Mouse (Mus musculus) heart, adult 8-10 months (tissue): ENCODE measurements around the gene Ptpn14. TPM values are rescaled to one million over a fixed set of nuclear protein-coding genes. Genes with fewer than 3 reads are reported as not detected.
A peak's percentile ranks its signal among the peaks of the same experiment; 100 is the strongest.

ENCODE experiments used
- DNase-seq: peaks from one replicate; pipeline ENCODE4 v3.0.0; 2022; ENCODE audit warnings: low spot score
- total RNA-seq, 4 experiments: library from RNA; stranded (reverse); gene quantifications; 2 replicates each; pipeline ENCODE4 v1.2.4; 2022

Gene Ptpn14
- total RNA-seq, 4 experiments from 2014 or later, result 31.2 to 35.9 (median 33.9) TPM

DNA sequence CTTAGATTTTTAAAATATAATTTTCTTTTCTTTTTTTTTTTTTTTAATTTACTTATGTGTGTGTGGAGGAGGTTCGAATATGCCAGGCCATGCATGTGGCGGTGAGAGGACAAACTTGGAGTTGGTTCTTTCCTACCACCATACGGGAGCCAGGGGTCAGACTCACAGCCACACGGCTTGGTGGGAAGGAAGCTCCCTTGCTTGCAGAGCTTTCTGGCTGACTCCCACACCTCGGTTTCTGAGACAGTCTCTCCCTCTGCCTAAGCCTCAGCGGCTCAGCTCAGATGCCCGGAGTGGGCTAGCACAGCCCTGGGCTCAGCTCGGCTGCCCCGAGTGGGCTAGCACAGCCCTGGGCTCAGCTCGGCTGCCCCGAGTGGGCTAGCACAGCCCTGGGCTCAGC lies 10.5 kb upstream of the Ptpn14 start:
- DNase-seq, result no peak

DNA sequence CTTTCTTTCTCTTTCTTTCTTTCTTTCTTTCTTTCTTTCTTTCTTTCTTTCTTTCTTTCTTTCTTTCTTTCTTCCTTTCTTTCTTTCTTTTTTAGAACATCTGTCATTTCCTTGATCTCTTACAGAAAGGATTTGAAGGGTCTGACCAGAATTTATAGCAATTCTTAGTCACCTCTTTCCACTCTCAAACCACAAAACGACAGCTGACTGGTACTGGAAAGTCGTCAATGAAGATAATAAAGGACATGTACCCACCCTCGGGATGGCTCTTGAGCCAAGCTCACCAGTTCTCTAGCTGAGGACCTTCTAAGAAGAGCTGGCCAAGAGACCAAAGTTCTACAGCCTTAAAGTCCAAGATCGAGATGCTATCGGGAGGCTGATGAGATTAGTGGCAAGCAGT lies 9.5 kb upstream of the Ptpn14 start:
- no peak for DNase-seq

DNA sequence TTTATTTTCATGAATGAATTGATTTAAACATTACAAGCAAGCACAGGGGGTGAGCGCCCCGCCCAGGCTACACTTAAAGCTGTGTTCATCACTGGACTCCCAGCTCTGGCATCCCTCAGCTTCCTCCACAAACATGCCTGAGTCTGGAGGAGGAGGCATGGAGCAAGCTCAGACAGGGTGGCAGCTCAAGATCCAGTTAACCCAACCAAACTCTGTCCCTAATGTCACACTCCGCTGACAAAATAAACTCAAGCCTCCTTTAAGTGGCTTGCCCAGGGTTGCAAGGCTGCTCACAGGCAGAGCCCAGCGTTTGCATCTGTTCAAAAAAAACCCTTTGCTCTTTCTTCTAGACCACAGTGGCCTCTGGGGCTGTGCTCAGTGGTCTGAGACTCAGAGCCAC lies 1.9 kb upstream of the Ptpn14 start:
- no peak for DNase-seq

DNA sequence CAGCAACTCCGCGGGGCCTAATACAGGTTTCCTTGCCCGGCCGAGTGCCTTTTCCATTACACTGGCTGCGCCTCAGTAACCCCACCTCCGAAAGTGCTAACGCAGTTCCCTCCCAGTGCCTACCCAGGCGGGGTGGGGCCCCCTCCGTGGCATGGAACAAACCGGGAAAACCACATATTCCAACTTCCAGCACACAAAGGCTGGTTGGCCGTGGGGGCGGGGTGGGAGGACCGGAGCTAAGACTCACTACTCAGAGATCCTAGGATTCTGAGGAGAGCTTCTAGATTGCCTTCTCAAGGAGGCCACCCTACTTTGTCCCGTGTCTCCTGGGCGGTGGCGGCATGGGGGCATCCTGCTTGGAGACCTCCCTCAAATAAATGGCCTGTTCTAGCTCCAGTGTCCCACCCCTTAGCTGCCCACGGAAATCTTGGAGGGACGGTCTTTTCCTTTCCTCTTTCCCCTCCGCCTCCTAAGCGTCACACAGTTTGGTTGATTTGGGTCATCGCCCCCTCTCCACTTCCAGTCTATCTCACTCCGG lies 653 bp upstream of the Ptpn14 start:
- peak; percentile 66 for DNase-seq

DNA sequence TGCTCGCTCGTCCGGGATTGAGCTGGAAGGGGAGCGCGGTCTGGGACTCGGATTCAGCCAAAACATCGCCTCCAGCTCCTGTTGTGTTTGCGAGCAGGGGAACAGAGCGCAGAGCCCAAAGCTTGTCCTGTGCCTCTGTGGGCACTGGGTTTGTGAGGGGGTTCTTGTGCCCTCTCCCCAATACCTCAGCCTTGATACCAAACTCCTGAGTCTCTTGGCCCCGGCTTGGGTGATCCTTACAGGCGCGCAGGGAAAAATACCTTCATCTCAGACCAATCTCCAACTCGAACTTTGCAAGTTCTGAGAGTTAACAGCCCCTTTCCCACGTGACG lies 682 bp downstream of the Ptpn14 start:
- DNase-seq, result no peak

DNA sequence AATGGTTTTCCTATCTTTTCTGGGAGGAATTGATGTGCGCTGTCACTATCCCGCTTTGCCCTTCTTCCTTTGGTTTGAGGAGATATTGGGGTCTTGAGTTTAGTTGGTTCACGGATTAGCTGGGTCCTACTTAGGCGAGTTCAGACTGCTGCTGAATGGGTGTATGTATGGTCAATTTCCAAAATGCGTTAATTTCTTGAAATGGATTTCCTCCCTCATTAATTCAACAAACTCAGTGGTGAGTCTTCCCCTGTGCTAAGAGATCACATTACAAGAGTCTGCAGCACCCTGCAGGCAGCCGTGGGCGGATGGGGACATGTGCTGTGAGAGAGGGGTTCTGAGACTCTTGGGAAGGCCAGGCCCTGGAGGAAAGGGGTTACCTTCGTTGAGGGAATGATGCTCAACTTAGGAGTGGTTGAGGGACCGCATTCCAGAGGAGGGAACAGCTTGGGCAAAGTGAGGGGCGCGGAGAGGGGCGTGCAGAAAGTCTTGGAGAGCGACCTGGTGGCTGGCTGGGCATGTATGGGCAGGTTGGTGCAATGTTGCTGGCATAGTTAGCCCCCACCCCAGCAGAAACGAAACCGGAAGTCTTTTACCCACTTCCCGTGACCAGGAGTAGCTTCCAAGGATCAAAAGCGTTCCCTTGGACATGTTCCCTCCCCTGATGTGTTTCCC lies 1.2 kb downstream of the Ptpn14 start:
- no peak for DNase-seq

DNA sequence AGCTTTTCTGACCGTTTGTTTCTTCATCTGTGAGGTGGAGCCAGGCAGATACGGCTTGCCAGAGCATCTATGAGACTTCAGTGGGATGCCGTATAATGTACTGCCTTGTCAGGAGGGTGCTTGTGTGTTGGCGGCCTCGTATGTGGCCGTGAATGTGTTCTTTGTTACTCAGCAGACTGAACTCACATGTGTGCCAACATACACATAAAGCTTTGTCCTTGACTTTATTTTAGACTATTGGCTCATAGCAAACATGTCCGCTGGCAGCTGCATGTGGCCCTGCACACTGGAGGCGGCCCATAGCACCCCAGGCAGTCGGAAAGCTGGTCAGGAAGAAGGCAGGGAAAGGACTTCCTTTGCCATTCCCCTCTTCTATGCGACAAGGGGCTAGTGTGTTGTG lies 3.6 kb downstream of the Ptpn14 start:
- no peak for DNase-seq

DNA sequence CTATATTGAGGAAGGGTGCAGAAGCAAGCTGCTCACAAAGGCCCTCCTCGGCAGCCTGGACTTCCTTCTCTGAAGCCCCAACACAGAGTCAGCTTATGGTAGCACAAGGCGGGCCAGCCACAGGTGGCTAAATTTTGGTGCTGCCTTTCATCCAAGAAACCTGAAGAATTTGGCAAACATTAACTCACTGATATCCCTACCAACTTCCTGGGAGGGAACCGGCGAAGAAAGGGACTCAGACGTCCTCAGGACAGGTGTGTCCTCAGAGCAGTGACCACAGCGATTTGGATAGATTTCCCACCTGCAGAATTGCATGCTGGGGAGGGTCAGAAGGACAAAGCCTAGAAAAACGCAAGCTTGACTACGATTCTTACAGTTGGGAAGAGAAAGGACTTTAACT lies 4.1 kb downstream of the Ptpn14 start:
- no peak for DNase-seq

DNA sequence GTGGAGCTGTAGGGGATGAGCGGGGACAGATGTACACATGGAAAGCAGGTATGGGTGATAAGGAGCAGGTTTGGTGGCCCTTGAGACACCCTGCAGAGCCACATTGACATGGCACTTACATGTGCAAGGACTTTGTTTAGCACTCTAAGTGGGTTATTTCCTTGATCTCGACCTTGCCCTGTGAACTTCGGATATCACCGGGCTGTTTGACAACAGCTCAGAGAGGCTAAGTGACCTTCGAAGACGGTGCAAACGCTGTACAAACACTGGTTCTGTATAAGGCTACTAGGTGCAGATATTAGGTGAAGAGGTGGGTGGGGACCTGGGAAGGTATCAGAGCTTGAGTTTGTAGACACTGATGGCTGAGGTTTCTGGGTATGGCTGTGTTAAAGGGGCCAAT lies 12.0 kb downstream of the Ptpn14 start:
- DNase-seq, result no peak

DNA sequence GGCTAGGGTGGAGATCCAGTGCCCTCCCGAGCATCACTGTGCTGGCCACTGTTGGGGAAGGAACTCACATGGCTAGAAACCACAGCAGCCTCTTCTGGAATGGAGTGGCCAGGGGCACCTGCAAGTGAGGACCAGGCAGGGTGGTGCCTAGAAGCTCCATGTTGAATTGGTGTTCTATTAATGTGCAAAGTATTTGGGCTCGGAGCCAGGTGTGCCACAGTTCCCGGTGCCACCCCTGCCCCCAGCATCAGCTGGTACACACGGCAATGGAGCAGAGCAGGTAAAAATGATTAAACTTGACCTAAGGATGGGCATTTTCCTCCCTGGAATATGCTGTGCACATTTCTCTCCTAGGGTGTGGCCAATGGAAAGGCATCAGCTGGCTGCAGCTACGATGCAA lies 14.0 kb downstream of the Ptpn14 start:
- DNase-seq, result no peak

DNA sequence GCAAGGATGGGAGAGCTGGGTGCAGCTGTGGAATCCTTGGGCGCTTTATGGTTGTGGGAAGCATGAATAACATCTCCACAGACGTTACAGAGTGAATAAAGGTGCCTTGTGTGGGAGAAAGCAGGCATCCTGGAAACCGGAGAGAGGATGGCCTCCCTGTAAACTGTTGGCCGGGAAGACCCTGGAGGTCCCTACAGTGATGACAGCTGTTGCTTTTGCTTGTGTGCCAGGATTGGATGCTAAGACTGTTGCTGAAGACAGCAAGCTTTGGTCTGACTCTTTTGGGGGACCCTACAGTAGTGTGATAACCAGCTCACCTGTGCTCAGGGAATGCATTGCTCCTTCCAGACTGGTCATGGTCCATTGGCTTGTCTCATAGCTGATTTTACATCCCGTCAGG lies 15.1 kb downstream of the Ptpn14 start:
- no peak for DNase-seq

DNA sequence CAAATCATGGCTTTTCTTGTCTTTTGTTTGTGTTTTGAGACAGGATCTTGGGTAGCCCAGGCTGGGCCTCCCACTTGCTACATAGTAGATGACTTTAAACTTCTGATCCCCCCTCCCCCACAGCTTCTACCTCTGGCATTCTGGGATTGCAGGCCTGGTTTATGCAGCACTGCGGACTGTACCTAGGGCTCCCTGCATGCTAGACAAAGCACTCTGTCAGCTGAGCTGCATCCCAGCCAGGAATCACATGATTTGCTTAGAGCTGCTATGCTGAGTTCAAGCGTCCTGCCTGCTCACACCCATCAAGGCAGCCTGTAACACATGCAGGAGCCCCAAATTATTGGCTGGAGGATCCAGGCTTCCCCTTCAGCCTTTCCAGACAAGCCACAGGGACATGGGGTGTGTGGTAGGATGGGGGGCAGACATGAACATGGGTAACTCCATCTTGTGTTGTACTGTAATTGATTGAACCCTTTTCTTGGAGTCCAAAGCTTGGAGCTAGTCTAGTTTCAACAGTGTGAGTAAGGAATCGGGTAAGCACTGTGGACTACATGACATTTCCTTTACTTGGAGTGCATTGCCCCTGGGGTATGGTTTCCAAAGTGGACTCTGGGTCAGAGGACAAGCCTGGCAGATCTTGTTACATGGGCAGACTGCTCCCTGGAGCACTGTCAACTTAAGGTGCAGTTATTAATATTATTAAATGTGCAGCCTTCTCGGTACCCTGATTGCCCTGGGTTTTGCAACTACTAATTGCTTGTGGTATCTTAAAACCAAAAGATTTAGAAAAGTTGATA lies 17.0 kb downstream of the Ptpn14 start:
- DNase-seq, result no peak

DNA sequence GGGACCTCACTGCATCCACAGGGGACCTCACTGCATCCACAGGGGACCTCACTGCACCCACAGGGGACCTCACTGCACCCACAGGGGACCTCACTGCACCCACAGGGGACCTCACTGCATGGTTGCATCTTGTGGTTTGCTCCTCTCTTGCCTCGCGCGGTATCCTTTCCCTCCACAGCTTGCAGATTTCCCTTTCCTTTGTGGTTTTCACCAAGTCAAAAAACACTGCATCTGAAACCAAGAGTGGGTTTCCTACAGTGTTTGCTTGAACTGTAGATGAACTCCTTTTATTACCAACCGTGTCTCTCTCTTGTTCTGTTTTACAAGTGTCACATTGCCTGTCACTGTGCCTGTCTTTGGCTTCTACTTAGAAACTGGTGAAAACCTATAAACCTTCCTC lies 18.5 kb downstream of the Ptpn14 start:
- no peak for DNase-seq

DNA sequence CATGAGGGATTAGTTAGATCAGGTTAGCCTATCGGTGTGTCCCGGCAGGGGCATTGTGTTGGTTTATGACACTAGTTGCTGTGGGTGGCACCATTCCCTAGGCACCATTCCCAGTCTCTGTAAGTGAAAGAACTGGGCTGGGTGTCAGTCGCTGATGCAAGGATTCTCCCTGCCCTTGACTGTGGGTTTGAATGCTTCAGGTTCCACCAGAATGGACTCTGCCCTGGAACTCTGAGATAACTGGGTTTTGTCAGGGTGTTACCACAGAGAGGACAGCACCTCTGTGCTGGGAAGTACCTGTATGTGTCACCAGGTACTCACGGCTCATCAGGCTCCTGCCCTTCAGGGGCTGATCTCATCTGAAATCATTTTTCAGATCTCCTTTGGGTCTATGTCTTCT lies 21.7 kb downstream of the Ptpn14 start:
- no peak for DNase-seq

DNA sequence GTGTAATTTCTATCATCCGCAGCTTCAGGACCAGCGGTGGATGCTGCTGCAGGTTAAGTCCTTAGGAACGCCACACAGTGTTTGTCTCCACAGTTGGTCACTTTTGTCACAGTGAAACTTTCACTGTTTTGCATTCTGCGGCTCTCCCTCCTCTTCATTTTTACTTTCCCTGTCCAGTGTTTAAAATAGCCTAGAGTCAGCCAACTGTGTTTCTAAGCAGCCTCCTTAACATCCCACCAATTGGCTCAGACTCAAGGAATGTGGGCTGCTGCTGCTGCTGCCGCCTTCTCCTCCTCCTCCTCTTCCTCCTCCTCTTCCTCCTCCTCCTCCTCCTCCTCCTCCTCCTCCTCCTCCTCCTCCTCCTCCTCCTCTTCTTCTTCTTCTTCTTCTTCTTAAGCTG lies 22.2 kb downstream of the Ptpn14 start:
- no peak for DNase-seq

DNA sequence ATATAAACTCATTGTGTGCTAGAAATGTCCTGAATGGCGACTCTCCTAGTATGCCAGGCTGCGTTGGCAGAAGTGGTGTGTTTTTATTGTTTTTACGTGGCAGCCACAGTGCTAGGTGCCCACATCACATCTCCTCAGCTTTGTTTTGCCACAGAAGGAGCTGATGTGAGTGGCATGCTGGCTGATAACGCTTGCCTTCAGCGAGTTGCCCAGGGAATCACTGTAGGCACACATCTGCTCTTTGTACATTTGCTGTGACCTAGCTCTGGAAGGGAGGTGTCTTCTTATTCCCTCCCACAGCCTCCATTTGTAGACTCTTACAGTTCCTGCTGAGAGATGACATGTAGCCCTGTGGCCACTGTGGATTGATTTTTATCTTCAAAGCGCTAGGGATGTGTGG lies 24.2 kb downstream of the Ptpn14 start:
- DNase-seq, result no peak

DNA sequence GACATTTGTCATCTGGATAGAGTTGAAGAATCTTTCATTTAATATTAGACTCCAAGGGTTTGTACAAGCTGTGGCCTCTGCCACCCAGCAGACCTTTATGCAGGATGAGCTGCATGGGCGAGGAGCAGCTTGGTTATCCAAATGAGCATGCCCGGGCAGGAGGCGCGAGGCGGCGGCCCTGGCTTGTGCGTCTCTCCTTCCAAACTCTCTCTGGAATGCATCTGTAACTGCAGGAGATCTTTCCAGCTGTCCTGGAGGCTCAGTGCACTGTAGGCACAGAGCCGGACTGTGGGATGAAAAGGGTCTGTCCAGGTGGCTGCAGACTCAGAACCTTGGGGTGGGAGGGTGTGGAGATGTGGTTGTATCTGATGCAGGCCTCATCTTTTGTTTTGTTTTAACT lies 27.0 kb downstream of the Ptpn14 start:
- no peak for DNase-seq

DNA sequence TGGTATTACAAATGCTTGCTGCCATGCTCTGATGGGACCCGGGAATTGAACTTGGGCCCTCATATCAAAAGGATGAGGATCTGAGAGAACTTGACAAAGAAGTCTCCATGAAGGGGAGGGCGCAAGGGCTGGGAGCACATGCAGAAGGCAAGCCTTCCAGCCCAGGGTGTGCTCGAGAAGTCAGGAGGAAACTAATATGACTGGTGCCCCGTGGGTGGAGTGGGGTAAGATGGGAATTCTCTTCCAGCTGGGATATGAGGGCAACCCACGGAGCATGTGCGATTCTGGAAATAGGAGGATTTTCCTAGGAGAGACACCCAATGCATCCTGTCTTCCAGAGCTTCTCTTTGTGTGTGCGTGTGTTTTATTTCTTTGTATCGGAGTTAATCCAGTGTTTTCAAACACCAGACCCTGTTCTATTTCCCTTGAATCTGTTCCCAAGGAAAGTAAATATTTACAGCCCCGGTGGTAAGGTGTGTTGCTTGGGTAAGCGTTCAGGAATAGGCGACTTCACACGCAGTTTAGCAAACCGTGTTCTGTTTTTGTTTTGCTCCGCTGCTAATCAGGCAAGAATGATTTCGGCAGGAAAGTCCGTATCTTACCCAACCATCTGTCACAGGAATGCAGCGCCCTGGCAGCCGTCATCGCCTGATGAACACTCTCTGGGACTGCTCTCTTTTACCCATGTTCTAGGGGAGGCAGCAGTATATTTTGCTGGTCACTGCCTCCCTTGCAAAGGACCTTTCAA lies 28.4 kb downstream of the Ptpn14 start:
- no peak for DNase-seq

DNA sequence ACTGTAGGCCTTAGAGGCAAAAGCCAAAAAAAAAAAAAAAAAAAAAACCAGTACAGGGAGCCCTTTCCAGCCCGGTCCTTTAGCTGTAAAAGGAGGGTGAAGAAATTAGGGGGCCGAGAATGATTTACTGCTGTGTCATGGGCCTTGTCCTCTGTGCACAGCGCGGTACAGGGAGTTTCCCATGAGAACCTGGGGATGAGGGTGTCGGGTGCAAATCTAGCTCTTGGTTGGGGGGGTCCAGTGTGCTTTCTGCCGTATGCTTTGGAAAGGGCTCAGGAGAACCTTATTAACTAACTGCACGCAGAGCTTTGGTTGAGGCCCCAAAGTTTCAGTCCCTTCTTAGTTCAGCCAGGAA lies 29.0 kb downstream of the Ptpn14 start:
- no peak for DNase-seq

DNA sequence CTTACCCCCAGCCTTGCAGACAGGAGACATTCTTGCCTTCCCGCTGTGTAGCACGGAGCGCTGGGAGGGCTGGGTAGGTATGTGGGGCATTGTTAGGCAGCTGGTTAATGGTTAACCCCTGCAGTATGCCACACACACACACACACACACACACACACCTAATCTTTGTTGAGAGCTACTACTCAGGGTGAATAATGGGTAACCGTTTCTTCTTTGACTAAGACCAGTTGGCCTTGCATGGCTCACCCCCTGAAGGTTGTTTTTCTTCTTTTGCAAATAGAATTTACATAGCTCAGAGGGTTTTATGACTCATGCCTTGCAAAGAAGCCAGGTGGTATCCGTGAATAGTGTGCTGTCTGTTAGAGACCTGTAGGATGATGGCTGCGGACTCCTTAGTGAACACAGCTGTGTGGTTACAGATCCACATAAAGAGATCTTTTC lies 33.5 kb downstream of the Ptpn14 start:
- no peak for DNase-seq

DNA sequence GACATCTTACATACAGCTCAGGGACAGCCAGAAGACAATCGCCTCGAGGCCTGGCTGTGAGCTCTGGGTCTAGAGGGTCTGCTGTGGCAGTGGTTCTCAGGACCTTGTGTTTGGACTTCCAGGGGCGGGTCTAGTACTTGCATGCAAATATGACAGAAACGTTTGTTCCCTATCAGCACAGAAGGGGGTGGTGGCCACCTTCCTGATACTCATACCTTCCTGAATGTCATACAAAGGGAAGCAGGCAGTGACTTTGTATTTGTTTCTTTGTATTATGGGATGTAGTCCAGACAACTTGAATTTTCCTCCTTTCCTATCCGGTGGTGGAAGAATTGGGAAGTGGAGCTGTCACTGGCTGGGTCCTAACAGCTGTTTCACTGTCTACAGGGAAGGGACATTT lies 36.2 kb downstream of the Ptpn14 start:
- no peak for DNase-seq

DNA sequence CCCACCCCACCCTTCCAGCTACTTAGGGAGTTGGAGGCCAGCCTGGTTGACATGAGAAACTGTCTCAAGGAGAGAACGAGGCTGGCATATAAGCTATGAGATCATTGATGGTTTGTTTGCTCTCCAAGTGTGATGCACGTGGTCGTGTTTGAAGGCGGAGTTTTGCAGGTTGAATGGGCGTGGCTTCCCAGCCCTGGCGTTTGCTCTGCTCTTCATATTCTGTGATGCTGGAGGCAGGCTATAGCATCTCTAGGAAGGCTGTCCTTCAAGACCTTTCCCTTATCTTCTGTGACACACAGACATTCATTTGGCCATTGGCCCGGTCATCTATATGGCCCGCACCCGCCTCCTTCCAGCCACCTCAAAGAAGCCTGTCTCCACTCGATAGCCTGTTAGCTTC lies 39.1 kb downstream of the Ptpn14 start:
- DNase-seq, result no peak

DNA sequence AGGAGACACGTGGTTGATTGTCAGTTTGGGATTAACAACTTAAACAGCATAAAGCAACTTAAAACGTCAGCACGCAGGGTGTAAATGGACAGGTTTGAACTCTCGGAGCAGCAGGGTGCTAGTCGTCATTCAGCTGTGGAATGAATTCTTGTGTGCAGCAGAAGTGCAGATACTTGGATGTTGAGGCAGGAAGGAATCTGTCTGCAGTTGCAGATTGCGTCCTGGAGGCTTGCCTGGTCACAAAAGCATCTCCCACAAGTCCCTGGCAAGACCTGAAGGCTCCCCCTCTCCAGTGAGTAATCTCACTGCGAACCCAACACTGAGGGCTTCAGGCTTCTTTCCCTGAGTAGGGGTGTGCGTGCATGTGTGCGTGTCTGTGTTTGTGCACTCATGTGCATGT lies 39.8 kb downstream of the Ptpn14 start:
- DNase-seq, result no peak
